9 mouse cellular contexts compared by ENCODE assay signal in genomic region chr11:83418566-83418965, GRCm38 (mm10). TPM values are rescaled to one million over a fixed set of nuclear protein-coding genes. Genes with fewer than 3 reads are reported as not detected.
DNase-seq lines count a peak whose midpoint lies in the region; ATAC-seq and TF ChIP-seq lines count a peak whose summit lies in the region.
"Had no signal": no experiment of that assay in that cellular context is flagged by ENCODE, and none has a peak within 500 bp of the region (broad histone marks: within the 10 kb centered on the region; RNA-seq: fewer than 3 reads in every experiment).

No protein-coding gene starts in this region.

- no peaks in the 10 kb centered on the region for H3K27me3 ChIP-seq in ES-Bruce4 (ENCODE audit: control insufficient read depth, insufficient read depth, low read length, poor library complexity, severe bottlenecking)
- peaks cover 30% of the 10 kb centered on the region for H3K27me3 ChIP-seq in forebrain, embryonic 15.5 days
- peaks cover 4% of the 10 kb centered on the region; the same call in 1 of the 2 replicates for H3K27me3 ChIP-seq in midbrain, postnatal 0 days (ENCODE audit: insufficient read depth, low read length)

- WGBS in forebrain, embryonic 15.5 days, result 5% methylated on average over 38 of the region's 38 CpGs
- WGBS in midbrain, postnatal 0 days, result 10% methylated on average over 38 of the region's 38 CpGs

- TF ChIP-seq CTCF in ES-Bruce4 (IDR thresholded peaks at IDR 0.05; ENCODE audit: low read depth, low read length), result peak; percentile 50
- TF ChIP-seq CTCF in midbrain, postnatal 0 days (IDR thresholded peaks at IDR 0.05), result peak; percentile 46

- H3K4me1 ChIP-seq in ES-Bruce4 (ENCODE audit: control insufficient read depth, insufficient read depth, low read length), result no peaks in the 10 kb centered on the region
- H3K4me1 ChIP-seq in forebrain, embryonic 15.5 days, result peaks cover 8% of the 10 kb centered on the region
- H3K4me1 ChIP-seq in midbrain, postnatal 0 days (ENCODE audit: insufficient read depth, low read length), result no peaks in the 10 kb centered on the region

- no peak overlapping the region for H3K27ac ChIP-seq in ES-Bruce4 (ENCODE audit: insufficient read depth, low read length)
- H3K27ac ChIP-seq in forebrain, embryonic 15.5 days (replicated peaks), result no peak overlapping the region
- H3K27ac ChIP-seq in midbrain, postnatal 0 days (ENCODE audit: low read depth, low read length), result no peak overlapping the region

- no peak overlapping the region for H3K9ac ChIP-seq in ES-Bruce4 (ENCODE audit: low read depth, poor library complexity, severe bottlenecking)
- 0 out of 2 replicates have a peak overlapping the region, but pooled peaks have one; percentile 6 for H3K9ac ChIP-seq in forebrain, embryonic 15.5 days (replicated peaks)
- no peak overlapping the region for H3K9ac ChIP-seq in midbrain, postnatal 0 days (replicated peaks; ENCODE audit: low read length, poor library complexity, severe bottlenecking)

- peak; percentile 79 for ATAC-seq in forebrain, embryonic 15.5 days (replicated peaks)
- peak; percentile 58; the same call in 1 of the 2 replicates for ATAC-seq in midbrain, postnatal 0 days (ENCODE audit: low FRiP score)
- ATAC-seq in monocyte, adult 5-6 weeks (replicated peaks; ENCODE audit: insufficient number of reproducible peaks, low FRiP score, low TSS enrichment, poor library complexity, severe bottlenecking), result no peak

- H3K4me2 ChIP-seq in forebrain, embryonic 15.5 days (replicated peaks), result peak overlapping the region; percentile 43
- H3K4me2 ChIP-seq in midbrain, postnatal 0 days (ENCODE audit: low read depth, low read length, poor library complexity, severe bottlenecking), result peak overlapping the region; percentile 37

- H3K36me3 ChIP-seq in ES-Bruce4 (ENCODE audit: control insufficient read depth, insufficient read depth, low read length, poor library complexity, severe bottlenecking), result no peaks in the 10 kb centered on the region
- H3K36me3 ChIP-seq in forebrain, embryonic 15.5 days, result no peaks in the 10 kb centered on the region
- H3K36me3 ChIP-seq in midbrain, postnatal 0 days (ENCODE audit: insufficient read depth, low read length), result peaks cover 4% of the 10 kb centered on the region; the same call in 1 of the 2 replicates

- TF ChIP-seq POLR2A in ES-Bruce4 (IDR thresholded peaks at IDR 0.05; ENCODE audit: insufficient read depth, low read length), result no peak

- TF ChIP-seq EP300 in ES-Bruce4 (IDR thresholded peaks at IDR 0.05; ENCODE audit: insufficient read depth, low read depth, low read length), result no peak

- H3K4me3 ChIP-seq in ES-Bruce4 (ENCODE audit: low read depth, low read length), result peak overlapping the region; percentile 62
- peak overlapping the region; percentile 24 for H3K4me3 ChIP-seq in forebrain, embryonic 15.5 days
- 0 out of 2 replicates have a peak overlapping the region, but pooled peaks have one; percentile 4 for H3K4me3 ChIP-seq in midbrain, postnatal 0 days (ENCODE audit: low read depth, low read length)
- H3K4me3 ChIP-seq: erythroblast, embryonic 14.5 days had no signal

- no peaks in the 10 kb centered on the region for H3K9me3 ChIP-seq in ES-Bruce4 (replicated peaks; ENCODE audit: control insufficient read depth, insufficient read depth, low read length, poor library complexity, severe bottlenecking)
- no peaks in the 10 kb centered on the region for H3K9me3 ChIP-seq in forebrain, embryonic 15.5 days
- no peaks in the 10 kb centered on the region for H3K9me3 ChIP-seq in midbrain, postnatal 0 days (ENCODE audit: low read length)

- peak; percentile 29 for DNase-seq in adrenal gland, postnatal 14 days
- DNase-seq in adrenal gland, postnatal 36 days, result no peak
- peak; percentile 61 for DNase-seq in left cerebral cortex, adult 11 months (ENCODE audit: low spot score)
- peak; percentile 63 for DNase-seq in midbrain, postnatal 0 days (ENCODE audit: low spot score)
- no peak for DNase-seq in urinary bladder, adult 18-20 months (ENCODE audit: low spot score in 2 of 2)

RNA-seq across cellular contexts. Expression of gene Rasl10b, which starts 9.6 kb away (rescaled TPM):
- 10.2 and 10.3 TPM in 2 replicates for total RNA-seq in adrenal gland, postnatal 14 days (2021)
- 10 to 100 TPM; 12.0 to 13.6 TPM for total RNA-seq in adrenal gland, postnatal 36 days (2021)
- 1.1 and 1.6 TPM in 2 replicates for polyA plus RNA-seq in ES-Bruce4 (2011; ENCODE audit: insufficient read depth, insufficient read length, low read depth, missing spikeins)
- 27.2 and 29.6 TPM in 2 replicates for polyA plus RNA-seq in forebrain, embryonic 15.5 days (2015; fragmentation: Nextera tagmentation; extraction: Ambion mirVana)
- total RNA-seq in midbrain, postnatal 0 days (2014; rRNA removed), result 110 and 126 TPM in 2 replicates
- polyA plus RNA-seq in midbrain, postnatal 0 days (2015; fragmentation: Nextera tagmentation; extraction: Ambion mirVana), result 43.9 and 44.3 TPM in 2 replicates
- total RNA-seq in monocyte, adult 5-6 weeks (2017), result 0.11 TPM in 1 of 3 replicates, not detected in the others
- polyA plus RNA-seq: erythroblast, embryonic 14.5 days had no signal

RNA-seq across cellular contexts. Expression of gene Gas2l2, which starts 10.7 kb away (rescaled TPM):
- total RNA-seq in adrenal gland, postnatal 14 days (2021), result not detected in 2 replicates
- not detected for total RNA-seq in adrenal gland, postnatal 36 days (2021)
- polyA plus RNA-seq in ES-Bruce4 (2011; ENCODE audit: insufficient read depth, insufficient read length, low read depth, missing spikeins), result not detected in 2 replicates
- polyA plus RNA-seq in forebrain, embryonic 15.5 days (2015; fragmentation: Nextera tagmentation; extraction: Ambion mirVana), result 0.69 and 0.80 TPM in 2 replicates
- 0.44 and 0.85 TPM in 2 replicates for total RNA-seq in midbrain, postnatal 0 days (2014; rRNA removed)
- polyA plus RNA-seq in midbrain, postnatal 0 days (2015; fragmentation: Nextera tagmentation; extraction: Ambion mirVana), result 0.52 and 0.67 TPM in 2 replicates
- not detected in 3 replicates for total RNA-seq in monocyte, adult 5-6 weeks (2017)
- polyA plus RNA-seq: erythroblast, embryonic 14.5 days had no signal

RNA-seq across cellular contexts. Expression of gene 1700020L24Rik, which starts 18.9 kb away (rescaled TPM):
- 0.37 and 0.75 TPM in 2 replicates for total RNA-seq in adrenal gland, postnatal 14 days (2021)
- total RNA-seq in adrenal gland, postnatal 36 days (2021), result under 1 TPM; 0.30 to 0.43 TPM
- polyA plus RNA-seq in ES-Bruce4 (2011; ENCODE audit: insufficient read depth, insufficient read length, low read depth, missing spikeins), result not detected in 2 replicates
- polyA plus RNA-seq in forebrain, embryonic 15.5 days (2015; fragmentation: Nextera tagmentation; extraction: Ambion mirVana), result 0.22 and 0.36 TPM in 2 replicates
- total RNA-seq in midbrain, postnatal 0 days (2014; rRNA removed), result not detected in 2 replicates
- 0.57 and 0.79 TPM in 2 replicates for polyA plus RNA-seq in midbrain, postnatal 0 days (2015; fragmentation: Nextera tagmentation; extraction: Ambion mirVana)
- 2.9 to 8.2 TPM (median 6.0 TPM) in 3 replicates for total RNA-seq in monocyte, adult 5-6 weeks (2017)
- polyA plus RNA-seq: erythroblast, embryonic 14.5 days had no signal

RNA-seq across cellular contexts. Expression of gene Mmp28, which starts 44.3 kb away (rescaled TPM):
- 7.4 and 8.3 TPM in 2 replicates for total RNA-seq in adrenal gland, postnatal 14 days (2021)
- 10 to 100 TPM; 11.0 to 12.7 TPM for total RNA-seq in adrenal gland, postnatal 36 days (2021)
- 0.26 and 0.52 TPM in 2 replicates for polyA plus RNA-seq in ES-Bruce4 (2011; ENCODE audit: insufficient read depth, insufficient read length, low read depth, missing spikeins)
- 2.5 and 2.7 TPM in 2 replicates for polyA plus RNA-seq in forebrain, embryonic 15.5 days (2015; fragmentation: Nextera tagmentation; extraction: Ambion mirVana)
- 5.4 and 5.5 TPM in 2 replicates for total RNA-seq in midbrain, postnatal 0 days (2014; rRNA removed)
- 1.2 and 1.4 TPM in 2 replicates for polyA plus RNA-seq in midbrain, postnatal 0 days (2015; fragmentation: Nextera tagmentation; extraction: Ambion mirVana)
- total RNA-seq in monocyte, adult 5-6 weeks (2017), result 0.39 to 0.75 TPM in 2 of 3 replicates, not detected in the other
- polyA plus RNA-seq: erythroblast, embryonic 14.5 days had no signal

RNA-seq across cellular contexts. Expression of gene Taf15, which starts 54.3 kb away (rescaled TPM):
- 66.3 and 72.1 TPM in 2 replicates for total RNA-seq in adrenal gland, postnatal 14 days (2021)
- 10 to 100 TPM; 62.2 to 78.5 TPM for total RNA-seq in adrenal gland, postnatal 36 days (2021)
- 324 and 326 TPM in 2 replicates for polyA plus RNA-seq in ES-Bruce4 (2011; ENCODE audit: insufficient read depth, insufficient read length, low read depth, missing spikeins)
- polyA plus RNA-seq in forebrain, embryonic 15.5 days (2015; fragmentation: Nextera tagmentation; extraction: Ambion mirVana), result 12.3 and 12.9 TPM in 2 replicates
- total RNA-seq in midbrain, postnatal 0 days (2014; rRNA removed), result 18.2 and 30.6 TPM in 2 replicates
- polyA plus RNA-seq in midbrain, postnatal 0 days (2015; fragmentation: Nextera tagmentation; extraction: Ambion mirVana), result 6.5 and 9.6 TPM in 2 replicates
- 32.9 to 77.9 TPM (median 52.7 TPM) in 3 replicates for total RNA-seq in monocyte, adult 5-6 weeks (2017)

Comparison
In these comparisons a context has a peak if more than half of its experiments do, and no peak if none do; other contexts are left out.
1. DNase-seq: peak in adrenal gland, postnatal 14 days (single experiment), left cerebral cortex, adult 11 months (single experiment) and midbrain, postnatal 0 days (single experiment); none in adrenal gland, postnatal 36 days (0 of 2) and urinary bladder, adult 18-20 months (0 of 2).
2. H3K4me3 ChIP-seq: peak in every context shown above with its lines; median percentile 62 in ES-Bruce4; 24 in forebrain, embryonic 15.5 days; 4 in midbrain, postnatal 0 days.
3. RNA of gene Rasl10b, which starts 9.6 kb away (total RNA-seq): 110 to 126 TPM in midbrain, postnatal 0 days, 12.0 to 13.6 TPM in adrenal gland, postnatal 36 days and 10.2 to 10.3 TPM in adrenal gland, postnatal 14 days; 0.11 TPM in monocyte, adult 5-6 weeks; every median in the first group is over 10 times any median in the second.